Mouse (Mus musculus) E14TG2a.4 (cell line): ENCODE data around the gene Shank2.

Experiments used
- CTCF ChIP-seq: conservative IDR thresholded peaks from 2 replicates; pipeline ENCODE4 v1.5.1; 2014; ENCODE audit warnings: low read length
- NANOG ChIP-seq: IDR thresholded peaks from 2 replicates; pipeline ENCODE4 v1.6.1; 2014; ENCODE audit warnings: borderline replicate concordance, low read length, mixed read lengths
- POU5F1 ChIP-seq: IDR thresholded peaks from 2 replicates; pipeline ENCODE4 v1.6.1; 2014; ENCODE audit warnings: low read length, borderline replicate concordance

DNA sequence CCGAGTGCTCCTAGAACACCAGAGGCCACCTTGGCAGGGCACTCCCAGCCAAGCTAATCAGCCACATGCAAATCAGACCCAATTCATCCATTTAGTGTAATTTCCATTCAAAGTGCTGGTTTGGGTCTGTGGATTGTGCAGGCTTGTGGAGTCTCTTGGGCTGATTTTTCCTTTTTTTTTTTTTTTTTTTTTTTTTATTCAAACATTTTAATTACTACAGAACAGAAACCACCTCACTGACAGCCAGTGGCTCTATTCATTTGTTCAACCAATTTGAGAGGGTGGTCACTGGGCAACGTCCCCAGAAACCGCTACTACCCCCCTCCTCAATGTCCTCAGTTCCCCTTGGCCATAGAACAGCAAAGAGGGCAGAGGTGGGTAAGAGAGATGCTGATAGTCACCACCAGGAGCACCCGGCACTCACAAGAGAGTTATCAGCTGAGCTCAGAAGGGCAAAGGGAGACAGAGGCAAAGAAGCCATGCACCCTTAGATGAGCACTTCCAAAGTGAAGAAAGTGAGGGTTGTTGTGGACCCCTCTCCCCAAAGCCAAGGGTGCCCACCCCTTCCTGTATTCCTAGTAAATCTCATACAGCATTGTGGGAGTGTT lies 239.1 kb downstream of the Shank2 start:
- TF ChIP-seq CTCF: no peak
- no peak for TF ChIP-seq NANOG
- no peak for TF ChIP-seq POU5F1
